Mouse (Mus musculus) megakaryocyte progenitor cell, adult 5-6 weeks (primary cell): ENCODE data around the gene Zfp26. TPM values are rescaled to one million over a fixed set of nuclear protein-coding genes. Genes with fewer than 3 reads are reported as not detected.

Experiments used
- ATAC-seq: replicated peaks from 2 replicates; pipeline ENCODE4 v1.8.0; 2016; ENCODE audit warnings: mild to moderate bottlenecking, moderate TSS enrichment, inconsistent platforms; ENCODE audit not compliant: poor library complexity
- total RNA-seq, 2 experiments: library from RNA; stranded (forward) in 1 of 2; stranded (reverse) in 1 of 2; fragments of 157-497, 149-512 nt in 1 of 2; fragments of 200-1000 nt in 1 of 2; gene quantifications; 2 replicates each; pipeline versions ENCODE4 v1.2.3 to v1.2.4; 2015 to 2017

Zfp26 gene
- total RNA-seq (2015) (24.9 and 26.3 TPM in 2 replicates), total RNA-seq (2017) (16.2 and 61.3 TPM in 2 replicates)

GRCm38 (mm10) chr9:20459377-20460317, at the start of gene Zfp26:
TSS of gene Zfp26 (minus strand) at chr9:20460162.
- ATAC-seq = peak; percentile 96

DNA sequence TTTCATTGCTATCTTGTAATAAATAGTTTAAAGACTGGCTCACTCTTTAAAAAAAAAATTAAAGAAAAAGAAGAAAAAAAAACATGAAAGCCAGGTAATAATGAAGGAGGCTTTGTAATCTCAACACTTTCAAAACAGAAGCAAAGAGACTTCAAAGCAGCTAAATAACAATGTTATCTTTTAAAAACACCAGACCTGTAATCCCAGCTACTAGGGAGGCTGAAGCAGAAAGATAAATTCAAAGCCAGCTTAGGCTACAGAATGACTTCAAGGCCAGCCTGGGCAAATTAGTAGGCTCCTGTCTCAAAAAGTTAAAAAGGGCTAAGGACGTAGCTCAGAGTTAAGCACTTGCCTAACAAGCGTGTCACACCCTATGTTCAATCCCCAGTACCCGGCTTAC, 49.7 kb upstream of the Zfp26 start:
- peak; percentile 74 for ATAC-seq

DNA sequence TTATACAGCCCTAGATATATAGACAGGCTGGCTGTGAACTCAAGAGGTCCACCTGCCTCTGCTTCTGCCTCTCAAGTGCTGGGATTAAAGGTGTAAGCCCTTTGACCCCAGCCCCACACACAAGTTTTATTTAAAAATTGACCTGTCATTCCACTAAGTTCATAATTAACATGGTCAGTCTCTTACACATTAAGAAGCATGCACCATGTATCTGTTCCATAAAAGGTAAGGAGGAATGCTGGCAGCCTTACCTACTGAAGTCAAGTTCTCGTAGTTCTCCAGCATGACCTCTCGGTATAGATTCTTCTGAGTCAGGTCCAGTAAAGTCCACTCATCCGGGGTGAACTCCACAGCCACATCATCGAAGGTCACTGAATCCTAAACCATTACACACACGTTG, 44.8 kb upstream of the Zfp26 start:
- no peak for ATAC-seq

DNA sequence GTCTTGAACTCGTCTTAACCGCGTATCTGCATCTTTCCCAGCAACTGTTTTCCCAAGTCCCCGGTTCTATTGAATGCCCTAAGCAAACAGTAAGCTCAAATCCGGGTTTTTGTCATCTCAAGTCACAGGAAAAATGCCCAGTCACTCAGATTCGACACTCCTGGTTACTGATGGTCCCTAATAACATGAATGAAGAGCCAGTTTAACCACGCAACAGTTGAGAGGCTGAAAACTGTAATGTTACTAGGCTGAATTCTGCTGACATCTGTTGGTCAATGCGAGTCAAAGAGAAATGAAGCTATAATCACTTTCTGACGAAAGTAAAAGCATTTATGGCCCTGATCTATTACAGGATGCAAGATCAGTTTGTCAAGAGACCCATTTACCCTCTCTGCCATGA, 33.3 kb upstream of the Zfp26 start:
- peak; percentile 34 for ATAC-seq

- ATAC-seq = peak; percentile 87
Observed at GRCm38 (mm10) chr9:20492527-20493233, 32.7 kb upstream of the Zfp26 start, which contains the start of gene Zfp426. TSS of gene Zfp426 (minus strand) at chr9:20492746.

- ATAC-seq = no peak
Observed at GRCm38 (mm10) chr9:20491858-20492526, 32.0 kb upstream of the Zfp26 start.

DNA sequence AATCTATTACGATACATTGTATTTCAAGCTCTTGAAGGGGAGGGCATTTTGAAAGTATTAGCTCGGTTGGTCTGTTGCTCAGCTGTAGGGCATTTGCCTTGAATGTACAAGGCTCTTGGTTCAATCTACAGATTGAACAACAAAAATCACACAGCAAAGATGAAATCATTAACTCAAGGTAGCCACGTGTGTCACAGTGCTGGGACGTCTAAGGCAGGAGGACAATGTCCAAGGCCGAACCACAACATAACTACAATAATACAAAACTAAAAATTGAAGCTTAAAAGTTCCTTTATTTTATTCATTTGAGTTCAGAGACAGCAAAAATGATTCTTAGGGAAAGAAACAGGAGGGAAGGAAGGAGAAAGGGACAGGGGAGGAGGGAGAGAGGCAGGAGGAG, 29.6 kb upstream of the Zfp26 start:
- ATAC-seq = no peak

- ATAC-seq = no peak
Observed at GRCm38 (mm10) chr9:20479396-20479795, 19.4 kb upstream of the Zfp26 start.

DNA sequence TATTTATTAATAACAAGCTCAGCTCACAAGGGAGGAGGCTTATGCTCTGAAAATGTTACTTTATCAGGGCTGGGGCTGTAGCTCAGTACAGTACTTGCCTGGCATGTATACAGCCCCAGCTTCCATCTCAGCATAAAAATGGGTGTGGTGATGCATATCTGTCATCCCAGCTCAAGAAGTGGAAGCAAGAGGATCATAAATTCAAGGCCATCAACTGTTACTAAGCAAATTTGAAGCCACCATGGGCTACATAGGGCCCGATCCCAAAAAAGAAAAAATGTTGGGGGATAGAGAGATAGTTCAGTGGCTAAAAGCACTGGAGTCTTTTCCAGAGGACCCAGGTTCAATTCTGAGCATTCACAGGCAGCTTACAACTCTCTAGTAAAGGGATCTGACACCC, 16.7 kb upstream of the Zfp26 start:
- 0 out of 2 replicates have a peak, but pooled peaks have one; percentile 14 for ATAC-seq

DNA sequence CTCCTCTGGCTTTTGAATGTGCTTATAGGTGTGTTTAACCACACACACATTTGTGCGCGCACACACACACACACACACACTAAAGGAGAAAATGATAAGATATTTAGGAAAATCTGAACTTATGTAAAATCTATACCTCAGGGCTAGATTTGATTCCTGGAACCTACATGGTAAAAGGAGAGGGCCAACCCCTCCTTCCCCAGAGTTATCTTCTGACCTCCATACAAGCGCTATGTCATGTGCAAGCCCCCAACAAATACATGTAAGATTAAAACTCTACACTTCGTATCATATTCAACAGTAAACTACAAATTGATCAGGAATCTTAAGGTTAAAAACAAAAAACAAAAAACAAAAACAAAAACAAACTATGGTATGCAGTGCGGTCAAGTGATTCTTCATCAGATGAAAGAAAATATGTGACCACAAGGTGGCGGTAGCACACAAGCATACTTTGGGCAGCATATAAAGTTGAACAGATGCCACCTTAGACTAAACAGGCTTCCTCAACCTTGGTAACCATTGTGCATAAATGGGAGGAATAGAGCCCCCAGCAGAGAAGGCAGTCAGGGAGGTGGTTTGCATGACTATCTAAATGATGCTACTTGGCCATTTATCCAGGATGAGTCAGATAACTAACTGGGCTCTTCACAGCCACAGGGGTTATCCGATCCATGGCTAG, 6.9 kb upstream of the Zfp26 start:
- peak; percentile 98 for ATAC-seq

- ATAC-seq = no peak
Observed at GRCm38 (mm10) chr9:20453647-20454046, 6.3 kb downstream of the Zfp26 start.

- ATAC-seq = no peak
Observed at GRCm38 (mm10) chr9:20451493-20451892, 8.5 kb downstream of the Zfp26 start.

DNA sequence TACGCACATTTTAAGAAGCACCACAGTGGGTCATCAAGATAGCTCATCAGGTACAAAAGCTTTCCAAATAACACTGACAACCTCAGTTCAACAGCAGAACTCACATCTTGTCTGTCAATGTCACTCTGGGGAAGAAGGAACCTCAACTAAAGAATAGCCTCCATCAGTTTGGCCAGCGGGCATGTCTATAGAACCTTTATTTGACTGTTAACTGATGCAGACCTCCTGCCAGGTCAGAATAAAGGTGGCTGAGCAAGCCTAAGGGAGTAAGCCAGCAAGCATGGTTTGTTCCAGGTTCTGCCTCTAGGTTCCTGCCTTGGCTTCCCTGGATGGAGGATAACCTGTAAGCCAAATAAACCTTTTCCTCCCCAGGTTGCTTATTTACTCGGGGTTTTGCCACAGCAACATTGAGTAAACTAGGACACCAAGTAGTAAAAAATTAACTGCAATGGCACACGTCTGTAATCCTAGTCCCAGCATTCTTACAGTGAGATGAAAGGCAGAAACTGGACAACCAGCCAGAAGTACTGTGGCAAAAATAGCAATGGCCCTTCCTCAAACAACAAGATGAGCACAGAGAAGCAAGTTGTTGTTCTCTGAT, 16.7 kb downstream of the Zfp26 start:
- no peak for ATAC-seq

GRCm38 (mm10) chr9:20430004-20430403, 30.0 kb downstream of the Zfp26 start:
- no peak for ATAC-seq

GRCm38 (mm10) chr9:20411460-20411859, 48.5 kb downstream of the Zfp26 start:
- no peak for ATAC-seq

GRCm38 (mm10) chr9:20409319-20409718, 50.6 kb downstream of the Zfp26 start:
- no peak for ATAC-seq

DNA sequence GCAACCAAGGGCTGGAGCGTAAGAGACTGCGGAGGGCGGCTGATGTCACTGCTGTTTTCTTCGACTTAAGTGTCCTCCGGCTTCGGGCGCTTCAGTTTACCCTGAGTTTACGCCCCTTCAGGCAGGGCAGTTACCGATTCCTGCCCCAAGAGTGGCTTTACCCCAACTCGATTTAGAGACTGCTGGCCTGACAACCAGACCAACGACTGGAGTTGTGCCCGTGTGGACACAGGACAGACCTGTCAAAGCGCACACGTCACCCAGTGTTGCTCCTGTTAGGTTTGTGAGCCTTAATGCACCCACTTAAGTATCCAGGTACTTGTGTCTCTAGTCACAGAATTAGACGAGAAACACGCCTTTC, 74.6 kb downstream of the Zfp26 start:
- ATAC-seq = peak; percentile 62

- peak; percentile 100 for ATAC-seq
Observed at GRCm38 (mm10) chr9:20384532-20385342, 75.2 kb downstream of the Zfp26 start, which contains the start of gene Zfp560. TSS of gene Zfp560 (minus strand) at chr9:20385177.

- ATAC-seq = no peak
Observed at GRCm38 (mm10) chr9:20383659-20384058, 76.3 kb downstream of the Zfp26 start.
